Mouse (Mus musculus) kidney, adult 8-10 months (tissue): ENCODE data around the gene Cdh12.

Source experiments
- DNase-seq, 2 experiments: peaks; one replicate each; pipeline ENCODE4 v3.0.0; 2022

Gene Cdh12

DNA sequence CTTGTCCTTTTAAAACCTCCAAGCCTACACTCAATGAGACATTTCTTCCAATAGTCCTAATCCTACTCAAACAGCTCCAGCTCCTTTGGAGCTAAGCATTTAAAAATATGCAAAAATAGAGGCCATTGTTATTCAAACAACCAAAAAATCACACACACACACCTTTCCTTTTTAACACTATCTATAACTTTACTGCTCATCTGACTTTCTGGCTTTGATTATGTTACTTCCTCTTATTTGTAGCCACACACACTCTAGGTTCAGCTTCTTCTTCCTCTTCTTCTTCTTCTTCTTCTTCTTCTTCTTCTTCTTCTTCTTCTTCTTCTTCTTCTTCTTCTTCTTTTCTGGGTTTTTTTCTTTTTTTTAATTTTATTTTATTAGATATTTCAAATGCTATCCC lies 323.2 kb downstream of the Cdh12 start:
- DNase-seq = no peak

DNA sequence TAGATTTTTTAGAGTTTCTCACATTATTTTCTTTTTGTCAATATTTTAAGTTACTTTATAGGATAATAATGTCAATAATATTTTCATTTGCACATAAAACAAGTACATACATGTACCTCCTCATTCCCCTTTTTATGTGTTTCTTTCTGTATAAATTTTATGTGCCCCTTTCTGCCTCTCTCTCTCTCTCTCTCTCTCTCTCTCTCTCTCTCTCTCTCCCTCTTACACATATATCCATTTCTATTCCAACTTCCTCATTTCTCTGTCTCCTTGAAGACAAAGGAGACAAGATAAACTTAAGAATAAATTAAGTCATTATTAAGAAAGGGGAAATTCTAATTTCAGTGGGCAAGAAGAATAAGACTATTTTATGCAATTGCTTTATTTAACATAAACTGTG lies 324.4 kb downstream of the Cdh12 start:
- no peak for DNase-seq

DNA sequence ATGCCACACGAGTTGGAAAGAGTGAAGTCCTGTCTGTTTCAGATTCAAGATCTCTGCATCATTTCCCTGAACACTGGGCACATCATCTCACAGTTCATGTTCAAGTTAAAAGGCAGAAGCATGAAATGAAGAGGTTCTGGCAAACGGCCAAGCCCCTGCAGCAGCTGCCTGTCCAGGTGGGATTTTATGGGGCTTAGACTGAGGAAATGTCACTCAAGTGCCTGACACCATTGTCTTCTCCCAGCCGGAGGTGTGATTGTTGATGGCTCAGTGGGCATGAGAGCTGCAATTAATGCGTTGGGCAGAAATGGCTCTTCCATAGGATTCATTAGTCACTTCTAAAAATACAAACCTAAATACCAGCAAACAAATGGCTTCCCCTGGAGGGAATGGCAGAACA lies 347.9 kb downstream of the Cdh12 start:
- DNase-seq = no peak

DNA sequence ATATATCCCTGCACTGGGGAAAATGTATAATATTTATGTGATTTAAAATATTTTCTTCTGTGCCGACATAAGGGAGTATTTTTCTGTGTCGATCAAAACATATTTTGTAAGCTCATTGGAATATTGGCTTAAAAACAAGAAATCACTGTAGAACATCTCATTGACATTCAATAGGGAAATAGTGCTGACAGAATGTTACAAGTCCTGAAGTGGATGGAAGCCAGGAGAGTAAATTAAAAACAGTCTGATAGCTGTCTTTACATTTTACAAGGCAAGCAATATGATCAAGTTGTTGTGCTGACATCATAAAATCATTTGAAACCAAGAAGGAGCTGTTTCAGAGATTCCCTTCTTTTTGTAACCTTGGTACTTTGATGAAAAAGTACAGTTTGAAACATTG lies 349.5 kb downstream of the Cdh12 start:
- no peak for DNase-seq

DNA sequence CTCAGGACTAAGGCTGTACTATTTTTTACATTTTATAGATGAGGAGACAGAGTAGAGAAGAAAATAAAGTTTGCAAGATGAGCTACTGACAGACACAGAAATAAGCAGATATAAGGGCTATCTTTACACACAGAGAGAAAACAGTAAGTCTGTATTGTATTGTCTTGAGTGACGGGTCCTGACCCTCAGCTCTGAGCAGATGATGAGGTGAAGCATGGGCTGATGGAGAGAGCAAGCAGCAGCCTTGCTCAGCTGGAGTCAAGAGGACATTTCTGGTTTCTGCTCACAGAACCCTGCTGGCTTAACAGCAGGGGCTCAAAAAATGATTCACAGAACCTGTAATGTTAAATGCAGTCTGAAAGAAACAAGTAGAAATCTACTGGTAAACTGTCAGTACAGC lies 386.8 kb downstream of the Cdh12 start:
- DNase-seq = no peak

DNA sequence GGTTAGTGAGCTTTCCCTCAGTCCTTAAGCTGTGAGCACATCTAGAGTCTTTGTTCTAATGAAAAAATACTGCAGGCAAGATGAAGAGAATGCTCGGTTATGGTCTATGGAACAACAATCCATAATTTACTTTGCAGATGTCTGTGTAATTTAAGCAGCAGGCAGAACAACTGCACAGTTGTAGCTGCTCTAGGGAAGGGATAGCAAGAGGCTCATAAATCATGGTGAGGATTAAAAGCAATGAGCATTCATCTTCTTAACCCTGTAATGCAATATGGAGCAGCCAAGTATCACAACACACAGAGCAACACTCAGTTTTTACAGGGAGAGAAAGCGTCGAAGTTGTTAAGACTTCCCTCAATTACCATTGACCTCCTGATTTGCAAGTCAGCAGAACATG lies 387.9 kb downstream of the Cdh12 start:
- DNase-seq = no peak

DNA sequence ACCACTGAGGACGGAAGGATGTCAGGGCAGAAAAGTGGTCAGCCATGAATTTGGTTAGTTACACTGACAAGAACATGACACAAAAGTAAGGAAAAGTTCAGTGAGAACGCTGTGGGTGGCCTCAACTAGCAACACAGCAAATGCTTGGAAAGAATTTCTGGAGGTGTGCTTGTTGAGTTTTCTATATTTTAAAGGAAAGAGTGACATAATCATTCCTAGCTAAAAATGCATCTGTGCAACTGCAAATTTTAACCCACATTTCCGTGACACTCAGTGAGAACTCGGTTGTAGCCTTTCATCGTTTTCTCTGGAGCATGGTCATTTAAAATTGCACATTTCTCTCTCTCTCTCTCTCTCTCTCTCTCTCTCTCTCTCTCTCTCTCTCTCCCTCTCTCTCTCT lies 392.4 kb downstream of the Cdh12 start:
- no peak for DNase-seq

DNA sequence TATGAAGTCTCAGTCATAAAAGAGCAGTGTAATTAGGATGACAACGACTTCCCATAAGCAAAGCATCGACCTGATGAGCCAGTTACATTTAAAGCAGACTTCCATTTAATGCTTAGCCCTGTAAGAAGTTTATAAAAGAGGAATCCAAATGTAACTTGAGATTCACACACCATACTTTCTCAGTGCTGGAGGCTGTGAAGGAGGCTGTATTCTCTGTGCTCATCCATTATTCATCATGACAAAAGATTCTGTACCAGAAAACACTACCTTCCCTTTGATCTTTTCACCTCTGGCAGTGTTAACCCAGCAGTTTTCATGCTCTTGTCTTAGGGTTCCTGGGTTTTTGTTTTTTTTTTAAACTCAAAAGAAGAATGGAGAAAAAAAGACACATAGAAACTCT lies 414.0 kb downstream of the Cdh12 start:
- no peak for DNase-seq

DNA sequence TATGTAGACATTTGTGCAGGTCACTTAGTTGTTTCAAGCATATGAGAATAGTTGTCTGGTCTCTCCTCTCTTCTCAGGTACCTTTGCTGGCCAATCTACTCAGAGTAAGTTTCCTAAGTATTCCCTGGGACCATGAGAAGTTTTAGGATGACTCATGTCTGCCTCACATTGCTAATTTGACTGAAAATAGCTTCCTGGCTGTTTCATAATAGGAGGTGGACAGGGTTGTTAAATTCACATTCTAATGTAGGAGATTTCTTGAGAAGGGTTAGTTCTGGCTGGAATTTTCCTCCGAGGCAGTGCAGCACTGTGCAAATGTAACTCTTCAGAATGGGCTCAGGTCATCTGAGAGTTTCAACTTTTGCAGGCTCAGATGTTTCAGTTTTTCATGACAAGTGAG lies 423.5 kb downstream of the Cdh12 start:
- no peak for DNase-seq

DNA sequence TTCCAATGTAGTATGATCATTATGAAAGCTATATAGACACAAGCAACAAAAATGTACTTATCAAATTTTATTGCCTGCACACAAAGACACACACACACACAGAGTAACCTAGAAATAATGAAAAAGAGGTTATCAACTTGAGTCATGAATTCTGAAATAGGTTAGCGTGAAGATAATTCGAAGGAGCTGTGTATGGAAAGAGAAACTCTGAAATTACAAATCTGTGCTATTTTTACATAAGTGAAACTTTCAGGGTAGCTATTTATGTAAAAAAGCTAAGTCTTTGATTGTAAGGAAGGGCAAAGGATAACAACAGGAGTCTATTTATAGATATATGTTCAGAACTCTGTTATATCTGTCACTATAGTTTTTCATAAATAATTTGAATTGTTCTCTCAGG lies 427.9 kb downstream of the Cdh12 start:
- DNase-seq = no peak

DNA sequence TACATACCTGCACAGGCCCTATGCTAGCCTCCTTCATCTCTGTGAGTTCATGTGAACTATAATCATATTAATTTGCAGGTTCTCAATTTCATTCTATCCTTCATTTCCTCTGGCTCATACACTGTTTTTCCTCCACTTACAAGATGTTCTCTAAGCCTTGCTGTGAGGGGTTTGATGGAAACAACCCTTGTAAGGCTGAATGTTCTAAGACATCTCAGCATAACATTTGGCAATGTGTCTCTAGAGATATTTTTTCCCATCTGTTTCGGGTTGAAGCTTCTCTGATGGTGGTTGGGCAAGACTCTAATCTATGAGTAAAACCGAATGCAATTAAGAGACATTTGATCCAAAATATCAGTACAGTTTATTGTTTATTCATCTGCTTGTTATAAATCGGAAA lies 444.4 kb downstream of the Cdh12 start:
- DNase-seq = no peak

DNA sequence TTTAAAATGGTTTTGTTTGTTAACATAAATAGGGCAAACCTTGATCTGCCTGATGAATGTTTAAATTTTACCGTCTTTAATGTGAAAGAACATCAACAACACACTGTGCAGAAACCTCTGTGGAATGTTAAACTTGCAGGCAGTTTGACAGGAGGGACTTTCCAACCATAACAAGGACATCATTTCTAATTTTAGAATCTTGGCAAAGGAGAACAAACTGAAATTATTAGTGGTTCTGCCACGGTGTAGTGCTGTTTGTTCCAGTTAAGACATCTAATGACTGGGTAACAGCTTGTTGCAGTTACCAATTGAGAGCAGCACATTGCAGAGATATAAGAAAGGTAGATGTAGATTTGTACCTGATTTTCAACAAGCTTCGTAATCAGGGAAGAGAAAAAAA lies 453.5 kb downstream of the Cdh12 start:
- no peak for DNase-seq

DNA sequence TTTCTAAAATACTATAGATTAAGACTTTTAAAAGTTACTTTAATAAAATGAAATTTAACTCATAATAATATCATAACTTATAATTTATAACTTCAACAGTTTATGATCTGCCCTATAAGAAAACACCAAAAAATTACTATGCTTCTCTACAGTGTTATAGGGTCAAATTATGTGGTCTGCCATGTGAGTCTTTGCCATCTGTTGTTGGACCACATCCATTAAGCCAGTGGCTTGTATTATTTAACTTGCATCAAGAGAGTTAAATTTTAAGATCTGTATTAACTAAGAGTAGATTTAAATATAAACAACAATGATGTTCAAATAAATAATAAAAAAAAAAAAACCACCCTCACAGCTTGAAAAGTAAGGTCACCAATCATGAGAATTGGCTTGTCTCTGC lies 479.2 kb downstream of the Cdh12 start:
- no peak for DNase-seq

DNA sequence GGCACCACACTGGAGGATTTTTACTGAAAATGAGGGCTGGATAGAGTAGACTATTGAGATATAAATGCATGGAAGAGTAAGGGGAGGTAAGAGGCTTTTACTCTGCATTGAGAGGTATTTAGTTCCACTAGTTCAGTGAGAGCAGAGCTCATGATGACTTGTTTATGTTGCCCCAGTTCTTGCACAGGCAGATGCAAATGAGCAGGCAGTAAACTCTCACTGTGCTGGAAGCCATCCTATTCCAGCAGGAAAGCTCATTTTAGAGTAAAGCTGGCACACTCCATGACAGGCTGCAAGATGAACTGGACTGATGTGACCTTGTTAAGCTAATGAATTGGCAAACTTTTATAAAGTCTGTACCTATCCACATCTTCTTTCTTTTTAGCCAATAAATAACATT lies 494.9 kb downstream of the Cdh12 start:
- no peak for DNase-seq

DNA sequence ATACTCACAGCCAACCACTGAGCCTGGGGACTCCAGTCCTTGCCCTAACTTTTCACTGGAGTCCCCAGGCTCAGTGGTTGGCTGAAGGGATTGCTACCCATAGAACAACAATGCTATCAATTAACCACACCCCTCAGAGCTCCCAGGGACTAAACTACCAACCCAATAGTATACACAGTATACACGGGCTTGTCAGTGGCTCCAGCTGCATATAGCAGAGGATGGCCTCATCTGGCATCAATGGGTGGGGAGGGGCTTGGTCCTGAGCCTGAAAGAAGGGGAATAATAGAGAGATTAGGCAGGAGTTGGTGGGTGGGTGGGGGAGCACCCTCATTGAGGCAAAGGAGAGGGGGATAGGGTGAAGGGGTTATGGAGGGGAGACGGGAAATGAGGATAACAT lies 518.4 kb downstream of the Cdh12 start:
- DNase-seq = no peak

DNA sequence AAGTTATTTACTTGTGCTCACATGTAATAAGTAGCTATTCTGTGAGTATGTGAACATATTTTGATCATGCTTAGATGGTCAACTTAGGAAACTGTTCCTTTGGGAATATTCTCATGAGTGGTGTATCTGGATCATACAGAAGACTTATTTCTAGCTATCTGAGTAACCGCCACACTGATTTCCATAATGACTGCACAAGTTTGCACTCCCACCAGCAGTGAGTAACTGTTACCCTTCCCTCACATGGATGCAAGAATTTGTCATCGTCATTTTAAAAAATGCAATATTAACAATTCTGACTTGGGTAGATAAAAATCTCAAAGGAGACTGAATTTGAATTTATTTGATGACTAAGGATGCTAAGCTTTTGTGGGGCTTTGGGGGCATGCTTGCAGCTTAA lies 522.0 kb downstream of the Cdh12 start:
- DNase-seq = no peak

DNA sequence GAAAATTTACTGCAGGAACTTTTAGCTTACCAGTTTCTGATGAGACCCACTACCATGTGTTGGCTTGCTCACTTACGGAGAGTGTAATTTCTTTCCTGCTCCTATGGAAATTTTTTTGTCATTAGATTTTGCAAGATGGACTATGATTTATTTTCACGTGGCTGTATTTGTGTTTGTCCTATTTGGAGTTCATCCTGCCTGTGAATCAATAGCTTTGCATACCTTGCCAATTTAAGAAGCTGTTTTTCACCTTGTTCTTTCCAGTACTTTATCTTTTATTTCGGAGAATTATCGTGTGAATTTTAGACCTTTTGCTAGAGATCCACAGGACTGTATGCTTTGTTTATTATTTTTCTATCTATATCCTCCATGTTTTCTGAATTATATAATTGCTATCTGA lies 551.5 kb downstream of the Cdh12 start:
- DNase-seq = no peak

DNA sequence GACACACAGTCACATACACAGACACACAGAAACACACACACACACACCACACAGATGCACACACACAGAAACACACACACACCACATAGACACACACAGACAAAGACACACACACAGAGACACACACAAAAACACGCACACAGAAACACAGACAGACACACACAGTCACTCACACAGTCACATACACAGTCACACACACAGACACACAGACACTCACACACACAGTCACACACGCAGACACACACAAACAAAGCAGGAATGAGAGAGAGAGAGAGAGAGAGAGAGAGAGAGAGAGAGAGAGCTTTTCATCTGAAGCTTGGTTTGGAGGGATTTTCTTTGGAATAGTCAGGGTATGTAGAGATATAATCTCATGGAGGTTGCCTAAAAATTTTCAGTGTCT lies 558.9 kb downstream of the Cdh12 start:
- no peak for DNase-seq

DNA sequence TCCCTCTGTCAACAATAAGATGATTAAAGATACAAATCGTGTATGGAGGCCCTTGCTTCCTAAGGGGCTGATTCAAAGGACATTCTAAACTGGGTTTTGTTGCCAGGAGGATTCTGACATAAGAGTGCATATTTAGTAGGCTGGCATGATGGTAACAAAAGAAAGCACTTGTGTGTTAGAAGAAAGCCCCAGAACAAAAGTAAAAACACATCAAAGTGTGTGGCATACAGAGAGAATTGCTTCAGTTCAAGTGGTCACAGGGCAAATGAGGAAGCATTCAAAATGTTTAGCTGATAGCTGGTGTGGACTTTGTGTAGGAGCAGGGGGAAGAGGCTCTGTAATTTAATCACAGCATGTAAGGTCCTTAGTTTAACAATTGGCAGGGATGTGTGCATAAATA lies 559.4 kb downstream of the Cdh12 start:
- DNase-seq = no peak

DNA sequence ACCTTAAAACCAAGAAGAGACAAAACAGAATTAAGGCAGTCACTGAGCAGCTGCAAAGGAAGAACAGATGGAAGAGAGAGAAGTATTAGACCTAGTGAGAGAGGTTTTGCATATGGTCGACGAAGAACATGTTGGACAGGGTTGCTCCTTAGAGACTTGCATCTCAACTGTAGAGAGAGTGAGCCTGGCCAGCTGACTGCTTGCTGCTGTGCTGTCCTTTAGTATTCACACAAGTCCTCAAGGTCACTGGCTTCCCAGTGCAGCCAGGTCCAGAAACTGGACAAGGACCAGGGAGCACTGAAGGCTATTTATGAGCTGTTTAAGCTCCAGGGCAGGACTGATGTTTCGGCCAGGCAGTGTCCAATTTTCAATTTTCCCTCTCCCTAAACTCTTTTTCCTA lies 559.9 kb downstream of the Cdh12 start:
- no peak for DNase-seq

DNA sequence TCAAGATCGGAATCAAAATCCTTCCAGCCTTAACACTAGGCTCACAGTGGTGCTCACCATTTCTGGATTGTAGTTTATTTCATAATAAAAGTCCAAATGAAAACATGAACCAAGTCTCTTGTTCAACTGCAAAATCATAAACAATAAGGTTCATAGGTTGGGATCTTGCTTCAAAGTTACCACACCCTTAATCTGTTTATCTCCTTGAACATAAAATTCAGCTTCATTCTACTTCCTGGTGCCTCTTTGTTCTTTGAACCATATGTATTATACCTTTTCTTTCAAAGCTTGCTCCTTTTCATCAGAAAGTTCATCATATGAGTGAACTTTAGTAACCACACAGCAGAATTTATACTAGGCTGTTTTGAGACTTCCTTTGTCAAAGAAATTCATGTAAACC lies 614.6 kb downstream of the Cdh12 start:
- no peak for DNase-seq

DNA sequence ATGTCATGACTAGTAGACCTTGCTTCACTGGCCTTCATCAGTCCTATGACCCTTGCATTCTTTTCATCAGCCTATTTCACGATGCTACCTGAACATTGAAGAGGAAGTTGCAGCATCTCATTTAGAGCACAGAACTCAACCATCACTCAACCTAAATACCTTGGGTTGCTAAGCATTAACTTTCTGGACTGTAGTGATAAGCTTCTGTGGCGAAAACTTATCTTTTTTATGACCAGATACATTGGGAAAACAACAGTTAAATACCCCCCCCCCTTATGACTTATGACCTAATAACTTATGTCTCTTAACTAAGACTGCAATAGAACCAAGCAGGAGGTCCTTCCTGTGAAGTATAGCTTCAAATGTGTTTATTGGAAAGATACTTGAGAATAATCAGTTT lies 620.2 kb downstream of the Cdh12 start:
- no peak for DNase-seq

DNA sequence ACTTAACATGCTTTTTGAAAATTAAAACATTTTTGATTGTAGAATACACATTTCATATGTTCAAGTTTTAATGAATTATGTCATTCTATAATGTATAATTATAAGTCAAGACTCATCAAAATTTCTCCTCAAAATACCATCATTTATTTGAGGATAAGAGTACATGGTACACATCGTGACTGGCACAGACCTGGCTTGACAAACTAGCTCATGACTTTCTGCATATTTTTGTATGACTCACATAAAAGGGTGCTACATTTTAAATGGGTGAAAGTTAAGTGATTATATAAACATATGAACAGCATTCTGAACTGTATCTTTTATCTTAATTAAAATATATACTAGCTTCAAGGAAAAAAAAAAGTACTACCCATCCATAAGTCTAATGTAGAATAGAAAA lies 643.8 kb downstream of the Cdh12 start:
- no peak for DNase-seq

DNA sequence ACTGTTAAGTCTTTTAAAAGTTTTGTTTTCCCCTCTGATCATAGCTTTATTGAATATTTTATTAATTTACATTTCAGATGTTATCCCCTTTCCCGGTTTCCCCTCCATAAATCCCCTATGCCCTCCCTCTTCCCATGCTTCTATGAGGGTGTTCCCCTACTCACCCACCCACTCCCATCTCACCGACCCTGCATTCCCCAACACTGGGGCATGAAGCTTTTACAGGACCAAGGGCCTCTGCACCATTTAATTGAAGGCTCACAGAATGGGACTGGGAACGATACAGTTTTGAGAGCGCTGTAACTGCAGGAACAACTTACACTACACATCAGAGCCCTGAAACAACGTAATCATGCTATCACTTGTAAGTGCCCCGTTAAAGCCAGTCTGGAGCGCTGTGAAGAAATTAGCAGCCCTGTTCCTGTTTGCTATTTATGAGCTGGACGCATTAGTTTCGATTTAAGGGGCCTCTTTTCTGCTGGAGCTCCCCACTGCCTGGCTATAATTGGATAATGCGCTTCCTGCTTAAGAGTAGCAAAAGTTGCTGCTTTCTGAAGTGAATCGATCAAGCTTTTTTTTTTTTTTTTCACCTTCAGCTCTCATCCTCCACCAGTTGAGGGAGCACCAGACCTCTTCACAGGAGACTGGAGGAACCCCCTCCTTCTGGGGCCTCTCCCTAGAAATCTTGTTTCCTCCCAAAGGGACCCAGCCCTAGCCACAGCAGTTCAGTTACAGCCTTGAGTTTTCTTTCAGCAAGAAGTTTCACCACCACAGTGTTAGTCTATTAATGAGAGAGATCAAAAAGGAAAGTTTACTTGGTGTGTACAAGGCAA lies 660.2 kb downstream of the Cdh12 start:
- DNase-seq = no peak

DNA sequence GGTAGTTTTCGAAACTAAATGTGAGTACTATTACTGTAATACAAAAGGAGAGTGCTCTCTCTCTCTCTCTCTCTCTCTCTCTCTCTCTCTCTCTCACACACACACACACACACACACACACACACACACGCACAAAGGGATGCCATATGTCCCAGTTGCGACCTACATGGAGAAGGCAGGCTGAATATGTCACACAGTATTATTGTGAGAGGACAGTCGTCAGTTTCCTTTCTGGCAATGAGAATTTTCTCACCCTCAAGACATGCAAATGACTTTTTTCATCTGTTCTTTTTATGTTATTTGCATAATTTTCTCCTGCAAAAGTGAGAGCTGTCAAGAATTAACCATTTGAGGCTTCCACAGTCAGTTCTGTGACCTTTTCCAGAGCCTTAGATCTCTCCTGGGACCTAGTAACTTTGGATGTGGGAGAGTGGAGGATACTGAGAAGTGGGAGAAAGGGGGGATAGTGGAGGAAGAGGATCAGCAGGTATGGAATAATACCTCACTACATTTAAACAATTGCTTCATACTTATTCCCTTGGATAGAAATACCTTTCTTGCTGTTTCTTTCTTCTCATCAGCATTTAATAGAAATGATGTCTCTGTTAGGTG lies 660.9 kb downstream of the Cdh12 start:
- DNase-seq = no peak
